Mouse (Mus musculus) MEL (cell line): Measurements from ENCODE around the gene Lep. TPM values are rescaled to one million over a fixed set of nuclear protein-coding genes. Genes with fewer than 3 reads are reported as not detected.

Experiments
- DNase-seq: peaks from one replicate; pipeline ENCODE4 v3.0.0; 2011; ENCODE audit warnings: low read depth, low spot score
- H3K27ac ChIP-seq: 2 replicates; pipeline ENCODE4 v1.5.1; 2012; ENCODE audit warnings: low read depth, mild to moderate bottlenecking, control low read depth, low read length, moderate library complexity; ENCODE audit not compliant: control insufficient read depth
- H3K27me3 ChIP-seq, 2 experiments: fragments of 150-350 bp in 1 of 2; sonication (generic) in 1 of 2; 2 replicates each; pipeline ENCODE4 v1.6.1; 2012; ENCODE audit warnings: low read length in 2 of 2, mild to moderate bottlenecking in 2 of 2, improper control_type of control experiment in 1 of 2, moderate library complexity in 1 of 2; ENCODE audit not compliant: insufficient read depth in 2 of 2, control insufficient read depth in 1 of 2
- H3K36me3 ChIP-seq, 2 experiments: 2 replicates each; pipeline ENCODE4 v1.6.1; 2012 to 2014; ENCODE audit warnings: low read length in 2 of 2, improper control_type of control experiment in 1 of 2, inconsistent platforms in 1 of 2, mild to moderate bottlenecking in 1 of 2; ENCODE audit not compliant: insufficient read depth in 2 of 2, control insufficient read depth in 1 of 2
- H3K4me1 ChIP-seq, 2 experiments: fragments of 150-350 bp in 1 of 2; sonication (generic) in 1 of 2; 2 replicates each; pipeline ENCODE4 v1.6.1; 2012; ENCODE audit warnings: low read length in 2 of 2, improper control_type of control experiment in 1 of 2, mild to moderate bottlenecking in 1 of 2; ENCODE audit not compliant: insufficient read depth in 2 of 2, control insufficient read depth in 1 of 2
- H3K4me3 ChIP-seq, 2 experiments: fragments of 150-350 bp in 1 of 2; sonication (generic) in 1 of 2; 2 replicates each; pipeline ENCODE4 v1.5.1; 2012; ENCODE audit warnings: low read depth in 2 of 2, low read length in 2 of 2, mild to moderate bottlenecking in 2 of 2, moderate library complexity in 2 of 2, control low read depth in 1 of 2, improper control_type of control experiment in 1 of 2; ENCODE audit not compliant: control insufficient read depth in 1 of 2, insufficient read depth in 1 of 2
- H3K79me2 ChIP-seq: 2 replicates; pipeline ENCODE4 v1.6.1; 2012; ENCODE audit warnings: mild to moderate bottlenecking, low read length, moderate library complexity; ENCODE audit not compliant: control insufficient read depth, poor library complexity, insufficient read depth
- H3K9ac ChIP-seq: 2 replicates; pipeline ENCODE4 v1.6.1; 2012; ENCODE audit warnings: low read depth, mild to moderate bottlenecking, control low read depth, low read length, moderate library complexity; ENCODE audit not compliant: control insufficient read depth, poor library complexity, severe bottlenecking
- H3K9me3 ChIP-seq: fragments of 150-350 bp; sonication (generic); replicated peaks from 2 replicates; pipeline ENCODE4 v1.6.1; 2012; ENCODE audit warnings: mild to moderate bottlenecking, low read length, improper control_type of control experiment, moderate library complexity; ENCODE audit not compliant: insufficient read depth
- CHD1 ChIP-seq: IDR thresholded peaks from 2 replicates; pipeline ENCODE4 v1.6.1; 2012; ENCODE audit warnings: low read depth, mild to moderate bottlenecking, inconsistent platforms, low read length, improper control_type of control experiment
- CHD2 ChIP-seq: IDR thresholded peaks from 2 replicates; pipeline ENCODE4 v1.6.1; 2011; ENCODE audit warnings: low read length, improper control_type of control experiment
- CTCF ChIP-seq, 3 experiments: IDR thresholded peaks in 2 of 3; conservative IDR thresholded peaks in 1 of 3; 2 replicates each; pipeline ENCODE4 v1.5.1; 2011 to 2012; ENCODE audit warnings: low read length in 3 of 3, low read depth in 2 of 3, mild to moderate bottlenecking in 2 of 3, improper control_type of control experiment in 1 of 3, inconsistent platforms in 1 of 3, mixed read lengths in 1 of 3, moderate library complexity in 1 of 3; ENCODE audit not compliant: control insufficient read depth in 1 of 3, insufficient read depth in 1 of 3, poor library complexity in 1 of 3, severe bottlenecking in 1 of 3
- ELF1 ChIP-seq: IDR thresholded peaks from 2 replicates; pipeline ENCODE4 v1.6.1; 2014; ENCODE audit warnings: low read depth, mild to moderate bottlenecking, inconsistent platforms, low read length, improper control_type of control experiment, moderate library complexity
- ETS1 ChIP-seq: IDR thresholded peaks from 2 replicates; pipeline ENCODE4 v1.6.1; 2012; ENCODE audit warnings: low read depth, mild to moderate bottlenecking, inconsistent platforms, low read length, improper control_type of control experiment, moderate library complexity
- GABPA ChIP-seq: IDR thresholded peaks from 2 replicates; pipeline ENCODE4 v1.6.1; 2012; ENCODE audit warnings: low read depth, mild to moderate bottlenecking, inconsistent platforms, low read length, improper control_type of control experiment, moderate library complexity
- GATA1 ChIP-seq: IDR thresholded peaks from 2 replicates; pipeline ENCODE4 v1.6.1; 2011; ENCODE audit warnings: low read depth, low read length, improper control_type of control experiment
- KAT2A ChIP-seq: conservative IDR thresholded peaks from 2 replicates; pipeline ENCODE4 v1.6.1; 2012; ENCODE audit warnings: low read depth, low read length, improper control_type of control experiment, inconsistent platforms
- MAZ ChIP-seq: IDR thresholded peaks from 2 replicates; pipeline ENCODE4 v1.6.1; 2012; ENCODE audit warnings: low read depth, mild to moderate bottlenecking, inconsistent platforms, low read length, improper control_type of control experiment
- MYB ChIP-seq: IDR thresholded peaks from 2 replicates; pipeline ENCODE4 v1.6.1; 2011; ENCODE audit warnings: mild to moderate bottlenecking, low read depth, low read length, improper control_type of control experiment
- MYC ChIP-seq: IDR thresholded peaks from 2 replicates; pipeline ENCODE4 v1.6.1; 2011; ENCODE audit warnings: low read depth, mild to moderate bottlenecking, low read length, improper control_type of control experiment, moderate library complexity
- POLR2A ChIP-seq, 2 experiments: IDR thresholded peaks; 2 replicates each; pipeline ENCODE4 v1.6.1; 2011 to 2012; ENCODE audit warnings: low read length in 2 of 2, mild to moderate bottlenecking in 2 of 2, control low read depth in 1 of 2, improper control_type of control experiment in 1 of 2, low read depth in 1 of 2, moderate library complexity in 1 of 2; ENCODE audit not compliant: control insufficient read depth in 1 of 2, insufficient read depth in 1 of 2, poor library complexity in 1 of 2
- POLR2AphosphoS2 ChIP-seq: IDR thresholded peaks from 2 replicates; pipeline ENCODE4 v1.6.1; 2011; ENCODE audit warnings: low read length, improper control_type of control experiment
- POLR2AphosphoS5 ChIP-seq: IDR thresholded peaks from 2 replicates; pipeline ENCODE4 v1.6.1; 2012; ENCODE audit warnings: low read depth, borderline replicate concordance, mild to moderate bottlenecking, inconsistent platforms, low read length, moderate library complexity, mixed read lengths
- RAD21 ChIP-seq: IDR thresholded peaks from 2 replicates; pipeline ENCODE4 v1.6.1; 2011; ENCODE audit warnings: mild to moderate bottlenecking, low read depth, low read length, improper control_type of control experiment
- SIN3A ChIP-seq: IDR thresholded peaks from 2 replicates; pipeline ENCODE4 v1.6.1; 2012; ENCODE audit warnings: low read length, improper control_type of control experiment, inconsistent platforms
- SMC3 ChIP-seq: IDR thresholded peaks from 2 replicates; pipeline ENCODE4 v1.6.1; 2011; ENCODE audit warnings: low read depth, low read length, improper control_type of control experiment
- TCF12 ChIP-seq: IDR thresholded peaks from 2 replicates; pipeline ENCODE4 v1.6.1; 2014; ENCODE audit warnings: low read depth, mild to moderate bottlenecking, inconsistent platforms, low read length, improper control_type of control experiment, moderate library complexity
- USF1 ChIP-seq: IDR thresholded peaks from 2 replicates; pipeline ENCODE4 v1.6.1; 2014; ENCODE audit warnings: low read depth, mild to moderate bottlenecking, inconsistent platforms, low read length, improper control_type of control experiment, moderate library complexity
- ZKSCAN1 ChIP-seq: IDR thresholded peaks from 2 replicates; pipeline ENCODE4 v1.6.1; 2012; ENCODE audit warnings: low read depth, mild to moderate bottlenecking, inconsistent platforms, low read length, improper control_type of control experiment, moderate library complexity
- ZNF384 ChIP-seq: IDR thresholded peaks from 2 replicates; pipeline ENCODE4 v1.6.1; 2012; ENCODE audit warnings: low read depth, mild to moderate bottlenecking, inconsistent platforms, low read length, improper control_type of control experiment
- polyA plus RNA-seq, 2 experiments: library from polyadenylated mRNA; stranded (reverse) in 1 of 2; unstranded in 1 of 2; fragments of >175 nt in 1 of 2; fragments of >200 nt in 1 of 2; gene quantifications; 2 replicates each; pipeline versions ENCODE4 v1.2.1 to v1.2.4; 2012; ENCODE audit warnings: low replicate concordance in 2 of 2, low read depth in 1 of 2; ENCODE audit not compliant: insufficient read length in 2 of 2, insufficient read depth in 1 of 2, missing spikeins in 1 of 2
- total RNA-seq: library from RNA; depleted of rRNA; stranded (reverse); fragments of 300-350 nt; gene quantifications from 2 replicates; pipeline ENCODE4 v1.2.3, GENCODE M21; 2012

Gene Lep
- total and polyA plus RNA-seq, 3 experiments: not detected

- Histone ChIP-seq H3K9me3 (no peaks in the 10 kb centered on the region), H3K79me2 (no peaks in the 10 kb centered on the region; the same call in 1 of the 2 replicates), H3K27me3 (peaks cover 0 to 2% of the 10 kb centered on the region in 2 experiments; a peak in 1 of 4 replicates), H3K27ac (no peak overlapping the region), H3K36me3 (peaks cover 0 to 9% of the 10 kb centered on the region in 2 experiments; a peak in 1 of 4 replicates), H3K9ac (no peak overlapping the region), H3K4me3 (no peak overlapping the region), H3K4me1 (peaks cover 2 to 12% of the 10 kb centered on the region in 2 experiments; a peak in 3 of 4 replicates)
- no peak for TF ChIP-seq POLR2AphosphoS5
- no peak for TF ChIP-seq POLR2A (IDR thresholded peaks at IDR 0.05; ENCODE audit: control insufficient read depth in 1 of 2, insufficient read depth in 1 of 2, low read depth in 1 of 2, low read length in 2 of 2, poor library complexity in 1 of 2)
- TF ChIP-seq MAZ: no peak
- TF ChIP-seq ELF1: no peak
- TF ChIP-seq USF1: no peak
- TF ChIP-seq SIN3A: no peak
- TF ChIP-seq MYB: no peak
- TF ChIP-seq ZNF384: no peak
- no peak for TF ChIP-seq POLR2AphosphoS2
- TF ChIP-seq GABPA: no peak
- TF ChIP-seq TCF12: no peak
- TF ChIP-seq MYC: no peak
- TF ChIP-seq GATA1: no peak
- TF ChIP-seq CHD1: no peak
- TF ChIP-seq ETS1: no peak
- TF ChIP-seq CHD2: no peak
- TF ChIP-seq ZKSCAN1: no peak
- DNase-seq: no peak
These were observed 32.2 kb downstream of the Lep start for GRCm38 (mm10) chr6:29092234-29092633.

- Histone ChIP-seq H3K36me3 (peaks cover 0 to 6% of the 10 kb centered on the region in 2 experiments; a peak in 1 of 4 replicates), H3K27me3 (peaks cover 0 to 2% of the 10 kb centered on the region in 2 experiments; a peak in 1 of 4 replicates), H3K27ac (no peak overlapping the region), H3K4me1 (peaks cover 2 to 8% of the 10 kb centered on the region in 2 experiments; a peak in 3 of 4 replicates), H3K9ac (no peak overlapping the region), H3K79me2 (no peaks in the 10 kb centered on the region; the same call in 1 of the 2 replicates), H3K9me3 (no peaks in the 10 kb centered on the region), H3K4me3 (no peak overlapping the region)
- TF ChIP-seq ZKSCAN1: no peak
- TF ChIP-seq SMC3: peak; percentile 15; the same call in 1 of the 2 replicates
- peak in 2 of 3 experiments; percentile 21 to 29; a peak in 3 of 6 replicates for TF ChIP-seq CTCF (IDR thresholded peaks at IDR 0.05 in 2 of 3, conservative IDR thresholded peaks at IDR 0.05 in 1 of 3; ENCODE audit: control insufficient read depth in 1 of 3, insufficient read depth in 1 of 3, low read depth in 2 of 3, low read length in 3 of 3, poor library complexity in 1 of 3, severe bottlenecking in 1 of 3)
- TF ChIP-seq RAD21: peak; percentile 3; the same call in 1 of the 2 replicates
- TF ChIP-seq KAT2A: no peak
- DNase-seq: no peak
These were observed 32.9 kb downstream of the Lep start for GRCm38 (mm10) chr6:29092904-29093303.
